Mouse (Mus musculus) skeletal muscle tissue, adult 2 months (tissue): Measurements from ENCODE around the gene Abi3bp.

Experiments
- DNase-seq: peaks from one replicate; pipeline ENCODE4 v3.0.0-alpha.2; 2012; ENCODE audit warnings: low read depth, low spot score

Gene Abi3bp

DNA sequence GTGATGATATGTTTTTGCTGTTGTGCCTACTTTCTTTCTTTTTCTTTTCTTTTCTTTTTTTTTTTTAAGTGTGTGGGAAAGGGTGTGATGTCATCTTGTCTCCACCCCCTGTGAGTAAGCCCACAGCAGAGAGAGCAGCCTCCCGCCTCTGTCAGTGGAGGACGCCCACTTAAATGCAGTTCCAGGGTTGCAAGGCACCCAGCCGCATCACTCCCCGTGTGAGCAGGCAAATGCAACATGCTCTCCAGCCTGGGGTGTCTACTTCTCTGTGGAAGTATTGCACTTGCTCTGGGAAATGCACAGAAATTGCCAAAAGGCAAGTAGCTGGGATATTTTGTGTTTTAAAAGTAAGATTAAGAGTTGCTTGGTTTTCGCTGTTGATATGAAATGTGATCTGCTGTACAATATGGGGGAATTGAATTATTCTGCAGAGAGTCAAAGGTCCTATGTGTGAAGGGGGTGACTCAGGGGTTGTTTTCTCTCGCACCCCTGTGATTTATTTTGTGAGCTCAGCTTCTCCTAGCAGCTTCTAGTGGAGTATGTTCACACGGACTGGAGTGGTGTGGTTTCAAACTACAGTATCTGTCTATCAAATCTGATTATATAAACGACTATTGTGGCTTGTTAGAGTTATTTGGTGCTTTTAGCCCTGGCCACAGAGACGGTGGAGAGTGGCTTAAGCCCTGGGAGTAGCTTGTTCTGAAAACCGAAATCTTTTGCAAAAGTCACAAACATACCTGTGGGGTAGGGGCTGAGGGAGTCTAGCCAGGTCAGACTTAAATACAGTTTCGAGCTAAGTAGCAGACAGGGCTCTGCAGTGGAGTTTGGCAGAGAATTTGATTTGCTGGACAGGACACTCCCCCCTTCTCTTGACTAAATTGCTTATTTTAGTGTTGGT, at the start of gene Abi3bp:
Abi3bp (plus strand) TSS at position 202 of the 898 bp plus-strand sequence.
- peak; percentile 65 for DNase-seq

DNA sequence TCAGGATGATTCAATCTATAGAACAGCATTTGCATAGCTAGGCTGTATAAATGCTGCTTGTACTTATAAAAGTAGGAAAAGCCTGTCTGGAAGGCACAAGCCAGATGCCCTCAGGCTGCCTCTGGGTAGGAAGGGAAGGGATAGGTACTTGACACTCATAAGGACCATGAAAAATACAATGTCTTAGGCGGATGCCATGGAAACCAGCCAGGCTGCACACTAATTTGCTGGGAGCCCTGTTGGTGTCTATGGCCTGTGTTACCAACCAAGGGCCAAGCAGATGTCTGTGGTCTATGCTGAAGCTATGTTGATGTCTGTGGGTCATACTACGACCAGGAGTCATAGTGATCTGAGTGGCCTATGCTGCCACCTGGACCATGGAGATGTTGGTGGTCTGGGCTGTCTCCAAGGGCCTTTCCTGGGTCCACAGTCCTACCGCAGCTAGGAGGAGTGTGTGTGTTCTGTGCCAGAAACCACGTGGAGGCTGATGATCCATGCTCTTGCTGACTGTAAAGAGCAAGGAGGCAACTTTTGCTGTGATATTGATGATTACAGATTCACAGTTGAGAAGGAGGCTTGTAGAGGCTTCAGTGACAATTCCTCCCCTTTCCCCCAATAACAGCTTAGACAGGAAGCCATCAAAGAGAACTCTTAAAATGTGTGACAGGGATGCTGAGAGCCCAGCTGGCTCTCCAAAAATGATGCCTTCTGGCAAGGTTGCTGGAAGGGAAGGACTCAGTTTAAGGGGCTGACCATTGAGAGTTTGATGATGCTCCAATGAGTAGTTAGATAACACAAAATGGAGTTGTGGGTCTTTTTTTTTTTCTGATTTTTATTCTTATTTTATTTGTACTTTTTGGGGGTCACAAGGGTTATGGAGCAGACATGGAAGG, 42.1 kb upstream of the Abi3bp start:
- no peak for DNase-seq

GRCm38 (mm10) chr16:56440243-56440642, 37.4 kb upstream of the Abi3bp start:
- DNase-seq, result no peak

- DNase-seq, result no peak
These were observed 36.6 kb upstream of the Abi3bp start for GRCm38 (mm10) chr16:56441113-56441512.

DNA sequence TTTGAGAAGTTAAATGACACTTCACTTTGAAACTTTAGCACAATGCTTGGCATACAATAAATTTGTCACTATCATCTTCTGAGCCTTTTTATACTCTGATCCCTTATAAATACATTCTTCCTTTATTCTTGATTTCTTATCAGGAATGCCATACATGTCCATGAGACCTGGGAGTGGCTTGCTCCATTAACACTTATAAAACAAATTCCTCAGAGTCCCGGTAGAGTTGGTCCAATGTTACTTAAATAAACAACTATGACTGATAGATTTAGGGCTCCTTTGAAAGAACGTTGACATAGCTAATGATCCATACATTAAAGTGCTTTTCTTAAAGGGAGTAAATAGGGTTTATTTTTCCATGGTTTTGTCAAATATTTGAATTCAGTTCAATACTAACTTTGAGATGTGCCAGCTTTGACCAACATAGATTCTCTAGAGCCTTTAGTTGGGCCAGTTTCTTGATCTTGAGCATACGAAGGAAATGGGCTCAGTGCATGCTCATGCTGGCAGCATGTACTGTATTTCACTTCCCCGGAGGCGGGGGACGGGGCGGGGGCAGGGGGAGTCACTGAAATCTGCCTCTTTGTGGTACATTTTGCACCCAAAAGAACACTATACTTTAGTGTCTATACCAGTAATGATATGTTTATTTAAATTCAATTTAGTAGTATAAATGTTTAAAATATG, 35.9 kb upstream of the Abi3bp start:
- no peak for DNase-seq

- peak; percentile 31 for DNase-seq
These were observed 26.2 kb upstream of the Abi3bp start for GRCm38 (mm10) chr16:56451482-56451881.

DNA sequence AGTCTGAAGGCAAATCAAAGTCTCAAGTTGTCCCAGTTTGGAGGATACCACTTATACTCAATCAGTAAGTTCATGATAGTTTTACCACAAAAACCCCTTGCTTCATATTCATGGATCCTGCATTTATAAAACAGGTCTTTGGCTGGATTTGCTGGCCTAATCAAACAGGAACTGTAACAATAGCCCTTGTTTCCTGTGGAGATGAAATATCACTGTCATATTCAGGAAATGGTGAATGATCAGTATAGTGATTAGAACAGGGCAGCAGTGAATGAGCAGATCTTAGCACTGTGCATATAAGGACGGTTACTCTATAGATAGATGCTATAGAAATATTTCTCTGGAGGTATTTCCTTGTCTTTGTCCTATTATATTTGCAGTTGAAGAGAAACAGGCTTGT, 25.8 kb upstream of the Abi3bp start:
- no peak for DNase-seq

- no peak for DNase-seq
These were observed 19.5 kb upstream of the Abi3bp start for GRCm38 (mm10) chr16:56458052-56458754.

DNA sequence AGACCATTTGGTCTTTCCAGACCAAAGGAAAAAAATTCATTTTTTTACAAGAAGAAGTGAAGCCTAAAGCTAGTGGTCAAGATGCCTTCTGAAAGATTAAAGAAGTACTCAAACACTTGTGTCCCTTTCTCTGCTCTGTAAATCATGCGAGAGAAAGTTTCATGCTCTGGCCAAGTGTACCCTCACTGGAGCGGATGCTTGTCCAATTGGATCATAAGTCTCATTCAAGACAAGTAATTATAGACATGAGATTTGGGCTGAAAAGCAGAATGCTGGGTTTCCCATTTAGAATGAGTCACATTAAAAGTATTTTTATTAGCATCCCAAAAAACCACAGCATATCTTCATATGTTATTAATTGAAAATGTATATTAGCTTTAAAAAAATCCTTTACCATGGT, 4.5 kb upstream of the Abi3bp start:
- DNase-seq, result no peak

GRCm38 (mm10) chr16:56475676-56476075, 2.0 kb upstream of the Abi3bp start:
- DNase-seq, result no peak

DNA sequence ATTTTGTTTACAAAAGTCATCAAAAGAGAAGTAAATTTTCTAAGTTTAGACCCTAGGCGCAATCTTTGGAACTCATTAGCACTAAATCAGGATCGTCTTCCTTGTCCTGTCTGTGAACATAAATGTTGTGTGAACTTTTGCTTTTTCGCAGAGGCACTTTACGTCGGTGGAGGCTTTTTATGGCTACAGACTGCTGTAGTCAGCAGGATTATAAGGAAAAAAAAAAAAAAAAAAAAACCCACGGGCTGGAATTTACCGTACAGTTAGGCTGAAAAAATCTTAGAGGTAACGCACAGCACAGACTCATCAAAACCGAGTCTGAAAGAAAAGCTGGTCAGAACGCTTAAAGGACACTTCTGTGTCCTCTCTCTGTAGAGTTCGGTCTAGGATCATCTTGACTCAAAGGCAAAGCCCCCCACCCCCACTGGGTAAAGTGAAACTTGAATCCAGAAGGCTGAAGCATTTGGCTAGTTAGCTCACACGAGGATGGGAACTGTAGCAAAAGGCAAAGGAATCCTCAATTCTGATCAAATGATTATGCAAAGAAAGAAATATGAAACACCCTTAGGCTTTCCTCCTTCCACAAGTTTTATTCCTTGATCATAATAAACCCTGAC, 1.0 kb downstream of the Abi3bp start:
- DNase-seq, result peak; percentile 39

GRCm38 (mm10) chr16:56483466-56483865, 5.8 kb downstream of the Abi3bp start:
- peak; percentile 25 for DNase-seq

DNA sequence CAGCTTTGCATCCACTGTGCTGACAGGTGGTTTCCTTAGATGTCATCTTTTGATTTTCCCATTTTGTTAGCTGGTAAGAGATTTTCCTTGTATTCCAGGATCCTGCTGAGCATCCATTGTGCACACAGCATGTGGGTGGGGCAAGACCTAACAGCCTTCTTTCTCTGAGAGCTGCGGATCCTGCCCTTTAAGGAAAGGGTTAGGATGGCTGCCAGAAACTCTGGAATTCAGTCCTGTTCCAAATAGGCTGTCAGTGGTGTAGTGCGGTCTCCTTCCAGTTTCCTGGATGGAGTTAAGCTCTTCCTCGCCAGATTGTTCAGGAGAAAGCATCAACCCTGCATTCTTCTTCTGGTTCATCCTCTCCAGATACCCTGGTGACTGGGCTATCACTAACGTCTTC, 8.8 kb downstream of the Abi3bp start:
- DNase-seq, result peak; percentile 65

DNA sequence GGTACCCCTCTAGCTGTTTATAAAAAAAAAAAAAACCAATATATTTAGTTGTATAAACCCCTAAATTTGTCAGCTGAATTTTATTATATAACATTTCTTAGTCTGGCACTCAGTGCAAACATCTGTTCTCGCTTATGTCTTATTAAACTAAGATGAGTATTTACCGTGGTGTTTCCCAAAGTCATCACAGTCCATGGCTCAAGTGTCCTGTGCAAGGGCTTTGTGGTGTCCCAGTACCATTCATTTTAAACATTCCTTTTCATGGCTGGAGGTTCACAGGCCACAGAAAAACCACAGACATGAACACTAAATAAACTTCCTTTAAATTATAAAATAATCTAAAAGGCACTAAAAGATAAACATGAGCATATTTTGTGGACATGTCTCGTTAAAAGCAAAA, 13.2 kb downstream of the Abi3bp start:
- no peak for DNase-seq

DNA sequence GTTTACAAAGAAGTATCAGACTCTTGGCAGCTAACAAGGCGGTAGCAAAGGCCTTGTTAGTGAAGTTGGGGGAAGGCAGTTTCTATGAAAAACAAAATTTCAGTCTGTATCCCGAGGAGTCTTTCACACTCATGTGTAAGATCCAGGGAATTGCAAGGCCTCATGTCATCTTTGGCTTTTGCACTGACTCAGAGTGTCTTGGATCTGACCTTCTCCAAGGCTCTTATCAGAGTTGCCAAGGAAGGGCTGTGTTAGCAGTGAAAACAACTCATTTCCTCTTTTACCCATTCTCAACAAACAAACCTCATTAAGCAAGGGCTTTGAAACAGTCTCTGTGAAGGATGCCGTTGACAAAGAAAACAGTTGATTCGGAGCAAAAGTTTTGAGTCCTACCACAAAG, 17.6 kb downstream of the Abi3bp start:
- DNase-seq, result peak; percentile 43

- no peak for DNase-seq
These were observed 19.1 kb downstream of the Abi3bp start for GRCm38 (mm10) chr16:56496743-56497142.

DNA sequence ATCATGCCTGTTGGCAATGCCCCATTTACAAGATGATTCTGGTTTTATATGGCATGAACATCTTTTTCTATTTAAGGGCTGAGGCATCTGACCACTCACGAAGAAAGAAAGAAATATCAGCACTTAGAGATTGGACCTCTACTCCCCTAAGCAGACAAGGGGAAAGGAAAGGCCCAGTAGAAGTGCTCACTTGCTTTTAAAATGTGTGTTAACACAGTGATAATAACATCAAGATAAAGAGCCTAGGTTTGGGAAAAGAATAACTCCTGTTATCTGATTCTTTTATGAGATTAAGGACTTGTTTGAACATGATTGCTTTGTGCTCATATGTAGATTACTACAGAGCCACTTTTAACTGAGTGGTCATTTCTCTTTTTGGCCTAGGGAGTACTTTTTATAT, 21.0 kb downstream of the Abi3bp start:
- DNase-seq, result no peak

- no peak for DNase-seq
These were observed 22.8 kb downstream of the Abi3bp start for GRCm38 (mm10) chr16:56500441-56500840.

DNA sequence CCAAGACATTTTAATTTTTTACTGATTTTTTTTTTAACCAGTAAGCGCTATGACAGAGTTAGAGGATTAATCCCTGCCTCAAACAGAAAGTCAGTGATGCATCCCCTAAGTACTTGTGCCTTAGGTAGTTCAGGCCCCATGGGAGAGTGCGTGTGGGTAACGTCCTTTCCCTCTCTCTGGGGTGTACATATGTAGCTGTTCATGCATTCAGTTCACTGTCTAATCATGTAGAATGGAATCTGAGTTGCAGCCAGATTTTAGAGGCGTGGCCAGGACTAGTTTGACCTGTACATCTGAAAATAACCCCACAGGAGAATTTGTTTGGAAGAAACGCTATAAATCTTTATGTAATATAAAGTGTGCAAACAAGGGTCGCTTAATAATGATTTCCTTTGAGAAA, 23.4 kb downstream of the Abi3bp start:
- no peak for DNase-seq

GRCm38 (mm10) chr16:56501513-56501912, 23.8 kb downstream of the Abi3bp start:
- DNase-seq, result peak; percentile 73

- DNase-seq, result no peak
These were observed 24.5 kb downstream of the Abi3bp start for GRCm38 (mm10) chr16:56502134-56502533.
